Mouse (Mus musculus): ENCODE measurements around the gene P2ry6.

P2ry6 gene

GRCm38 (mm10) chr7:100942789-100943615 is 31.4 kb downstream of the P2ry6 start:
- peak; percentile 36 for DNase-seq (ENCODE audit: low read depth, low spot score)

- no peak for DNase-seq (ENCODE audit: low read depth, low spot score)
Measured at GRCm38 (mm10) chr7:100941169-100941568, 33.3 kb downstream of the P2ry6 start.

GRCm38 (mm10) chr7:100938106-100938505 is 36.3 kb downstream of the P2ry6 start:
- DNase-seq (ENCODE audit: low read depth, low spot score), result no peak

GRCm38 (mm10) chr7:100937481-100937880 is 37.0 kb downstream of the P2ry6 start:
- no peak for DNase-seq (ENCODE audit: low read depth, low spot score)

- no peak for DNase-seq (ENCODE audit: low read depth, low spot score)
Measured at GRCm38 (mm10) chr7:100933520-100933919, 40.9 kb downstream of the P2ry6 start.

GRCm38 (mm10) chr7:100932481-100933007 is 41.9 kb downstream of the P2ry6 start:
- peak; percentile 68 for DNase-seq (ENCODE audit: low read depth, low spot score)

- DNase-seq (ENCODE audit: low read depth, low spot score), result no peak
Measured at GRCm38 (mm10) chr7:100931926-100932480, 42.4 kb downstream of the P2ry6 start, which contains the start of gene Arhgef17. Gene Arhgef17, minus strand, starts transcription at chr7:100932107.

- no peak for DNase-seq (ENCODE audit: low read depth, low spot score)
Measured at GRCm38 (mm10) chr7:100931316-100931925, 43.0 kb downstream of the P2ry6 start.

- DNase-seq (ENCODE audit: low read depth, low spot score), result no peak
Measured at GRCm38 (mm10) chr7:100930619-100931315, 43.7 kb downstream of the P2ry6 start.

- no peak for DNase-seq (ENCODE audit: low read depth, low spot score)
Measured at GRCm38 (mm10) chr7:100929639-100930303, 44.7 kb downstream of the P2ry6 start.

GRCm38 (mm10) chr7:100928456-100928855 is 46.0 kb downstream of the P2ry6 start:
- no peak for DNase-seq (ENCODE audit: low read depth, low spot score)

GRCm38 (mm10) chr7:100927287-100928000 is 47.0 kb downstream of the P2ry6 start:
- no peak for DNase-seq (ENCODE audit: low read depth, low spot score)

GRCm38 (mm10) chr7:100926311-100926923 is 48.0 kb downstream of the P2ry6 start:
- DNase-seq (ENCODE audit: low read depth, low spot score), result no peak

GRCm38 (mm10) chr7:100924674-100925445 is 49.6 kb downstream of the P2ry6 start:
- no peak for DNase-seq (ENCODE audit: low read depth, low spot score)

GRCm38 (mm10) chr7:100924200-100924599 is 50.2 kb downstream of the P2ry6 start:
- no peak for DNase-seq (ENCODE audit: low read depth, low spot score)

- DNase-seq (ENCODE audit: low read depth, low spot score), result no peak
Measured at GRCm38 (mm10) chr7:100922907-100923306, 51.5 kb downstream of the P2ry6 start.

GRCm38 (mm10) chr7:100921289-100921688 is 53.2 kb downstream of the P2ry6 start:
- DNase-seq (ENCODE audit: low read depth, low spot score), result no peak

- DNase-seq (ENCODE audit: low read depth, low spot score), result no peak
Measured at GRCm38 (mm10) chr7:100919809-100920107, 54.7 kb downstream of the P2ry6 start.

GRCm38 (mm10) chr7:100919006-100919808 is 55.2 kb downstream of the P2ry6 start:
- DNase-seq (ENCODE audit: low read depth, low spot score), result no peak

Measured in retina, postnatal 7 days (tissue).